Mouse (Mus musculus) forebrain, embryonic 14.5 days (tissue): ENCODE results near the gene Tsc22d3. TPM values are rescaled to one million over a fixed set of nuclear protein-coding genes. Genes with fewer than 3 reads are reported as not detected.

ENCODE experiments used
- ATAC-seq: fragments of 200-750 bp; cut with Nextera tagmentation; 2 replicates; pipeline ENCODE4 v1.8.0; 2017; ENCODE audit warnings: mild to moderate bottlenecking, moderate library complexity
- DNase-seq: peaks from one replicate; pipeline ENCODE4 v3.0.0-alpha.2; 2015; ENCODE audit warnings: low spot score
- H3K27ac ChIP-seq: fragments of 300-500 bp; sonication (generic); 2 replicates; pipeline ENCODE4 v1.5.1; 2014; ENCODE audit warnings: low read depth, mild to moderate bottlenecking, control low read depth, low read length, moderate library complexity
- H3K27me3 ChIP-seq: fragments of 300-500 bp; sonication (generic); replicated peaks from 2 replicates; pipeline ENCODE4 v1.6.1; 2014; ENCODE audit warnings: low read length, control low read depth, mixed read lengths; ENCODE audit not compliant: control insufficient read depth, insufficient read depth
- H3K36me3 ChIP-seq: fragments of 300-500 bp; sonication (generic); 2 replicates; pipeline ENCODE4 v1.6.1; 2014; ENCODE audit warnings: low read length, control low read depth; ENCODE audit not compliant: control insufficient read depth, insufficient read depth
- H3K4me1 ChIP-seq: fragments of 300-500 bp; sonication (generic); 2 replicates; pipeline ENCODE4 v1.6.1; 2014; ENCODE audit warnings: antibody characterized with exemption, low read length, control low read depth; ENCODE audit not compliant: control insufficient read depth, insufficient read depth
- H3K4me2 ChIP-seq: fragments of 300-500 bp; sonication (generic); 2 replicates; pipeline ENCODE4 v1.6.1; 2014; ENCODE audit warnings: mild to moderate bottlenecking, control low read depth, low read length
- H3K4me3 ChIP-seq: fragments of 300-500 bp; sonication (generic); 2 replicates; pipeline ENCODE4 v1.5.1; 2014; ENCODE audit warnings: low read depth, low read length, control low read depth
- H3K9ac ChIP-seq: fragments of 300-500 bp; sonication (generic); 2 replicates; pipeline ENCODE4 v1.6.1; 2014; ENCODE audit warnings: mild to moderate bottlenecking, low read length, control low read depth, moderate library complexity
- H3K9me3 ChIP-seq: fragments of 300-500 bp; sonication (generic); replicated peaks from 2 replicates; pipeline ENCODE4 v1.6.1; 2016; ENCODE audit warnings: low read length, control low read depth, mixed read lengths; ENCODE audit not compliant: control insufficient read depth
- WGBS: fragments of 180-500 bp; shearing (Covaris S2); extraction: QIAGEN DNeasy Blood & Tissue Kit; methylation state at CpG from one replicate; pipeline ENCODE4 v1.1.7; 2014; 5-methylcytosine and 5-hydroxymethylcytosine counted together
- polyA plus RNA-seq: library from polyadenylated mRNA; unstranded; fragments of >200 nt; fragmentation: Nextera tagmentation; extraction: Ambion mirVana; gene quantifications from 2 replicates; pipeline ENCODE4 v1.2.1, GENCODE M21; 2014

Tsc22d3 gene
- polyA plus RNA-seq, 1 experiment from 2014 or later = 103 TPM

GRCm38 (mm10) chrX:140525604-140526252 is 74.7 kb downstream of the Tsc22d3 start:
- Histone ChIP-seq H3K9ac (no peak overlapping the region), H3K9me3 (no peaks in the 10 kb centered on the region), H3K27ac (no peak overlapping the region), H3K4me1 (no peaks in the 10 kb centered on the region), H3K36me3 (no peaks in the 10 kb centered on the region), H3K4me3 (no peak overlapping the region), H3K4me2 (no peak overlapping the region), H3K27me3 (no peaks in the 10 kb centered on the region)
- no peak for DNase-seq
- 93% methylated on average over 7 of the region's 7 CpGs for WGBS
- ATAC-seq = no peak

- Histone ChIP-seq H3K4me1 (no peaks in the 10 kb centered on the region), H3K9ac (no peak overlapping the region), H3K36me3 (no peaks in the 10 kb centered on the region), H3K4me3 (no peak overlapping the region), H3K27ac (no peak overlapping the region), H3K4me2 (no peak overlapping the region), H3K27me3 (no peaks in the 10 kb centered on the region), H3K9me3 (no peaks in the 10 kb centered on the region)
- no peak for DNase-seq
- no peak for ATAC-seq
- 87% methylated on average over 5 of the region's 5 CpGs for WGBS
Measured at GRCm38 (mm10) chrX:140524231-140524630, 76.2 kb downstream of the Tsc22d3 start.

- DNase-seq (no peak), ATAC-seq (no peak)
- no peak overlapping the region for H3K4me2 ChIP-seq
- no peaks in the 10 kb centered on the region for H3K4me1 ChIP-seq
- no peak overlapping the region for H3K4me3 ChIP-seq
- no peaks in the 10 kb centered on the region; the same call in 1 of the 2 replicates for H3K27me3 ChIP-seq
- H3K9ac ChIP-seq = no peak overlapping the region
- no peak overlapping the region for H3K27ac ChIP-seq
- no peaks in the 10 kb centered on the region for H3K36me3 ChIP-seq
- H3K9me3 ChIP-seq = no peaks in the 10 kb centered on the region
- 67% methylated on average over 14 of the region's 14 CpGs for WGBS
Measured at GRCm38 (mm10) chrX:140522071-140522765, 78.2 kb downstream of the Tsc22d3 start.

- Histone ChIP-seq H3K4me3 (no peak overlapping the region), H3K4me2 (peak overlapping the region; percentile 33; the same call in 1 of the 2 replicates), H3K4me1 (no peaks in the 10 kb centered on the region), H3K27ac (no peak overlapping the region), H3K9me3 (no peaks in the 10 kb centered on the region), H3K36me3 (no peaks in the 10 kb centered on the region), H3K27me3 (no peaks in the 10 kb centered on the region; the same call in 1 of the 2 replicates), H3K9ac (no peak overlapping the region)
- ATAC-seq (peak; percentile 85), DNase-seq (peak; percentile 59)
- WGBS = 34% methylated on average over 25 of the region's 25 CpGs
Measured at GRCm38 (mm10) chrX:140520146-140521102, 80.0 kb downstream of the Tsc22d3 start.

- Histone ChIP-seq H3K36me3 (no peaks in the 10 kb centered on the region), H3K9ac (no peak overlapping the region), H3K27me3 (peaks cover 4% of the 10 kb centered on the region; the same call in 1 of the 2 replicates), H3K4me3 (no peak overlapping the region), H3K27ac (no peak overlapping the region), H3K4me1 (no peaks in the 10 kb centered on the region), H3K9me3 (no peaks in the 10 kb centered on the region), H3K4me2 (no peak overlapping the region)
- 87% methylated on average over 8 of the region's 8 CpGs for WGBS
- DNase-seq = no peak
- no peak for ATAC-seq
Measured at GRCm38 (mm10) chrX:140518351-140518750, 82.1 kb downstream of the Tsc22d3 start.

GRCm38 (mm10) chrX:140513379-140513778 is 87.1 kb downstream of the Tsc22d3 start:
- no peak overlapping the region for H3K9ac ChIP-seq
- H3K27ac ChIP-seq = no peak overlapping the region
- DNase-seq = no peak
- ATAC-seq = no peak
- 0 out of 2 replicates have a peak, but pooled peaks cover 5% of the 10 kb centered on the region for H3K27me3 ChIP-seq
- no peaks in the 10 kb centered on the region for H3K36me3 ChIP-seq
- no peak overlapping the region for H3K4me2 ChIP-seq
- H3K4me1 ChIP-seq = no peaks in the 10 kb centered on the region
- WGBS = 93% methylated on average over 2 of the region's 2 CpGs
- H3K4me3 ChIP-seq = no peak overlapping the region
- no peaks in the 10 kb centered on the region for H3K9me3 ChIP-seq

GRCm38 (mm10) chrX:140511687-140512651 is 88.5 kb downstream of the Tsc22d3 start:
- ATAC-seq = no peak
- DNase-seq = no peak
- WGBS = 37% methylated on average over 7 of the region's 7 CpGs
- no peaks in the 10 kb centered on the region for H3K4me1 ChIP-seq
- 0 out of 2 replicates have a peak, but pooled peaks cover 5% of the 10 kb centered on the region for H3K27me3 ChIP-seq
- no peak overlapping the region for H3K4me3 ChIP-seq
- no peaks in the 10 kb centered on the region for H3K36me3 ChIP-seq
- H3K9me3 ChIP-seq = no peaks in the 10 kb centered on the region
- H3K27ac ChIP-seq = no peak overlapping the region
- no peak overlapping the region for H3K4me2 ChIP-seq
- no peak overlapping the region for H3K9ac ChIP-seq
